In genomic region chr10:63582608-63583007, GRCm38 (mm10) we compare ENCODE assay signal across 8 mouse cellular contexts.
DNase-seq lines count a peak whose midpoint lies in the region; ATAC-seq and TF ChIP-seq lines count a peak whose summit lies in the region.

No protein-coding gene starts in this region.

- TF ChIP-seq POLR2A in bone marrow, adult 2 months (IDR thresholded peaks at IDR 0.05; ENCODE audit: borderline replicate concordance, control insufficient read depth, low read depth, low read length): no peak
- no peak for TF ChIP-seq POLR2A in heart, adult 2 months (IDR thresholded peaks at IDR 0.05; ENCODE audit: insufficient read depth, low read depth, low read length)
- TF ChIP-seq POLR2A in limb, embryonic 14.5 days (IDR thresholded peaks at IDR 0.05; ENCODE audit: borderline replicate concordance, extremely low read depth, insufficient read depth, insufficient read length): no peak

- H3K79me2 ChIP-seq in heart, adult 2 months (replicated peaks; ENCODE audit: control insufficient read depth, insufficient read depth, low read length): no peaks in the 10 kb centered on the region

- intact Hi-C loops in heart, adult 2 months (cut with DNase I): loop anchor here (5.0 to 10.0 kb wide), 3 partner anchors 160 to 692 kb away; partner anchors contain the start of gene Gm7075

- 5% methylated on average over 14 of the region's 14 CpGs for WGBS in bone marrow, adult 2 months
- WGBS in embryonic facial prominence, embryonic 14.5 days: 9% methylated on average over 14 of the region's 14 CpGs
- 6% methylated on average over 14 of the region's 14 CpGs for WGBS in heart, adult 2 months
- 11% methylated on average over 14 of the region's 14 CpGs for WGBS in limb, embryonic 14.5 days

- 0 out of 2 replicates have a peak, but pooled peaks have one; percentile 56 for TF ChIP-seq EP300 in heart, adult 2 months (IDR thresholded peaks at IDR 0.05; ENCODE audit: insufficient read depth, low read depth, low read length)

- peak; percentile 72 for DNase-seq in 416B (ENCODE audit: low read depth)
- DNase-seq in embryonic facial prominence, embryonic 14.5 days (ENCODE audit: low spot score): peak; percentile 78
- DNase-seq in heart, adult 2 months: peak; percentile 61 to 81
- peak; percentile 76 for DNase-seq in kidney, adult 9 months
- peak; percentile 84 for DNase-seq in limb, embryonic 14.5 days (ENCODE audit: low spot score)
- peak; percentile 12 to 13 for DNase-seq in spleen, postnatal 36 days (ENCODE audit: low spot score in 2 of 2)

- no peak overlapping the region for H3K27ac ChIP-seq in bone marrow, adult 2 months (ENCODE audit: control insufficient read depth, insufficient read depth, low read depth, low read length, poor library complexity)
- H3K27ac ChIP-seq in embryonic facial prominence, embryonic 14.5 days (replicated peaks; ENCODE audit: low read depth, low read length): no peak overlapping the region
- no peak overlapping the region for H3K27ac ChIP-seq in heart, adult 2 months
- no peak overlapping the region for H3K27ac ChIP-seq in limb, embryonic 14.5 days (replicated peaks; ENCODE audit: low read depth, low read length)

- TF ChIP-seq CTCF in bone marrow, adult 2 months (IDR thresholded peaks at IDR 0.05; ENCODE audit: control insufficient read depth, insufficient read depth, low read length): peak; percentile 68
- peak; percentile 98 for TF ChIP-seq CTCF in heart, adult 2 months (IDR thresholded peaks at IDR 0.05)

- H3K36me3 ChIP-seq in embryonic facial prominence, embryonic 14.5 days (ENCODE audit: control insufficient read depth, insufficient read depth, low read length): no peaks in the 10 kb centered on the region
- H3K36me3 ChIP-seq in heart, adult 2 months (ENCODE audit: control insufficient read depth, insufficient read depth, low read length): no peaks in the 10 kb centered on the region
- no peaks in the 10 kb centered on the region for H3K36me3 ChIP-seq in limb, embryonic 14.5 days (ENCODE audit: control insufficient read depth, insufficient read depth, low read length)

- no peaks in the 10 kb centered on the region for H3K27me3 ChIP-seq in embryonic facial prominence, embryonic 14.5 days (replicated peaks; ENCODE audit: control insufficient read depth, insufficient read depth, low read length)
- no peaks in the 10 kb centered on the region for H3K27me3 ChIP-seq in heart, adult 2 months (ENCODE audit: control insufficient read depth, insufficient read depth, low read length)
- no peaks in the 10 kb centered on the region for H3K27me3 ChIP-seq in limb, embryonic 14.5 days (ENCODE audit: control insufficient read depth, insufficient read depth, low read length)

- peak overlapping the region; percentile 34; the same call in 1 of the 2 replicates for H3K4me2 ChIP-seq in embryonic facial prominence, embryonic 14.5 days (ENCODE audit: low read depth, low read length)
- H3K4me2 ChIP-seq in limb, embryonic 14.5 days (replicated peaks; ENCODE audit: low read depth, low read length, severe bottlenecking): peak overlapping the region; percentile 22; the same call in 1 of the 2 replicates

- ATAC-seq in embryonic facial prominence, embryonic 14.5 days (ENCODE audit: low read depth): peak; percentile 76
- ATAC-seq in limb, embryonic 14.5 days (ENCODE audit: low FRiP score, low read depth): peak; percentile 73; the same call in 1 of the 2 replicates
- ATAC-seq in monocyte, adult 5-6 weeks (replicated peaks; ENCODE audit: insufficient number of reproducible peaks, low FRiP score, low TSS enrichment, poor library complexity, severe bottlenecking): peak; percentile 70; the same call in 1 of the 2 replicates

- no peak overlapping the region for H3K9ac ChIP-seq in embryonic facial prominence, embryonic 14.5 days (ENCODE audit: low read depth, low read length)
- no peak overlapping the region for H3K9ac ChIP-seq in heart, adult 2 months (ENCODE audit: low read depth, low read length)
- H3K9ac ChIP-seq in limb, embryonic 14.5 days (ENCODE audit: low read depth, low read length, severe bottlenecking): no peak overlapping the region

- no peak overlapping the region for H3K4me3 ChIP-seq in bone marrow, adult 2 months (replicated peaks; ENCODE audit: control insufficient read depth, low read depth, low read length)
- no peak overlapping the region for H3K4me3 ChIP-seq in embryonic facial prominence, embryonic 14.5 days (ENCODE audit: low read depth, low read length)
- no peak overlapping the region for H3K4me3 ChIP-seq in heart, adult 2 months
- no peak overlapping the region for H3K4me3 ChIP-seq in limb, embryonic 14.5 days (replicated peaks; ENCODE audit: low read length)

- H3K9me3 ChIP-seq in embryonic facial prominence, embryonic 14.5 days (ENCODE audit: control insufficient read depth, low read length): no peaks in the 10 kb centered on the region
- no peaks in the 10 kb centered on the region for H3K9me3 ChIP-seq in limb, embryonic 14.5 days (ENCODE audit: control insufficient read depth, low read length)

- H3K4me1 ChIP-seq in bone marrow, adult 2 months (ENCODE audit: control insufficient read depth, insufficient read depth, low read length): no peaks in the 10 kb centered on the region
- no peaks in the 10 kb centered on the region for H3K4me1 ChIP-seq in embryonic facial prominence, embryonic 14.5 days (ENCODE audit: control insufficient read depth, insufficient read depth, low read length)
- H3K4me1 ChIP-seq in heart, adult 2 months (ENCODE audit: control insufficient read depth, insufficient read depth, low read length): no peaks in the 10 kb centered on the region
- no peaks in the 10 kb centered on the region for H3K4me1 ChIP-seq in limb, embryonic 14.5 days (ENCODE audit: control insufficient read depth, insufficient read depth, low read length)

Comparison
In these comparisons a context has a peak if more than half of its experiments do, and no peak if none do; other contexts are left out.
1. DNase-seq: peak in every context shown above with its lines; median percentile 84 in limb, embryonic 14.5 days; 78 in embryonic facial prominence, embryonic 14.5 days; 76 in kidney, adult 9 months; 72 in 416B; 71 in heart, adult 2 months; 12 in spleen, postnatal 36 days.